Mouse (Mus musculus) erythroblast, embryonic 14.5 days (primary cell): ENCODE measurements around the gene Gabrd.

Experiments used
- GATA1 ChIP-seq: IDR thresholded peaks from 2 replicates; pipeline ENCODE4 v1.6.1; 2012; ENCODE audit warnings: low read length, inconsistent platforms, mixed read lengths
- TAL1 ChIP-seq: IDR thresholded peaks from 3 replicates; pipeline ENCODE4 v1.6.1; 2012; ENCODE audit warnings: low read length, inconsistent platforms, mixed read lengths

DNA sequence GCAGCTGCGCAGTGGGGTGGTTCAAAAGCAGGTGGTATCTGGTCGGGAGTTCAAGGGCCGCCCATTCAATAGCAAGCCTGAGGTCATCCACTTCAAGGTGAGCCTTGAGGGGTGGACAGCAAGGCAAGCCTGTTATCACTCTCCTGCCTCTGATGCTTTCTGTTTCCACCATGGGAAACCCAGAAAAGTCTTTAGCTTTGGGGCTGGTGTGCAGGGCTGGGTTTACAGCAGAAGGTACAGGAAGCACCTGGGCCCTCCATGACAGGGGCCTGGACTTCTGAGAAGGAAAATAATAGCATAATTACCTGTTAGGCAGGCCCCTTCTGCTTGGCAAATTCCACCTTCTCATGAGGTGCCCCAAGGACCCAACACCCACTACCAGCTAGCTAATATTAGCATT is 31.3 kb upstream of the Gabrd start:
- TF ChIP-seq GATA1 (no peak), TAL1 (no peak)
